Mouse (Mus musculus) CH12.LX (cell line): Measurements from ENCODE around the gene Ap5z1. TPM values are rescaled to one million over a fixed set of nuclear protein-coding genes. Genes with fewer than 3 reads are reported as not detected.

Experiments
- DNase-seq: peaks from one replicate; pipeline ENCODE4 v3.0.0-alpha.2; 2013; ENCODE audit errors: extremely low read depth
- H3K27ac ChIP-seq: 2 replicates; pipeline ENCODE4 v1.5.1; 2012; ENCODE audit warnings: low read depth, mild to moderate bottlenecking, control low read depth, moderate library complexity; ENCODE audit not compliant: insufficient read depth
- H3K27me3 ChIP-seq: replicated peaks from 2 replicates; pipeline ENCODE3; 2012; ENCODE audit warnings: inconsistent platforms
- H3K36me3 ChIP-seq, 2 experiments: replicated peaks in 1 of 2; 2 replicates each; pipeline versions ENCODE3 to v1.6.1; 2012; ENCODE audit warnings: inconsistent platforms in 1 of 2, low read length in 1 of 2, mild to moderate bottlenecking in 1 of 2, mixed read lengths in 1 of 2, moderate library complexity in 1 of 2; ENCODE audit not compliant: control insufficient read depth in 1 of 2, insufficient read depth in 1 of 2
- H3K4me1 ChIP-seq, 2 experiments: 2 replicates each; pipeline ENCODE4 v1.6.1; 2012; ENCODE audit warnings: inconsistent platforms in 1 of 2, moderate library complexity in 1 of 2; ENCODE audit not compliant: insufficient read depth in 2 of 2, control insufficient read depth in 1 of 2
- H3K4me2 ChIP-seq: 2 replicates; pipeline ENCODE4 v1.6.1; 2012; ENCODE audit warnings: low read depth, mild to moderate bottlenecking, control low read depth; ENCODE audit not compliant: poor library complexity, insufficient read depth, severe bottlenecking
- H3K4me3 ChIP-seq, 3 experiments: fragments of 150-350 bp in 1 of 3; sonication (generic) in 1 of 3; replicated peaks in 1 of 3; 2 replicates each; pipeline versions ENCODE3 to v1.5.1; 2011 to 2012; ENCODE audit warnings: low read depth in 2 of 3, low read length in 2 of 3, mild to moderate bottlenecking in 2 of 3, moderate library complexity in 2 of 3, control low read depth in 1 of 3, improper control_type of control experiment in 1 of 3, inconsistent platforms in 1 of 3, mixed read lengths in 1 of 3; ENCODE audit not compliant: poor library complexity in 1 of 3
- H3K79me2 ChIP-seq: replicated peaks from 2 replicates; pipeline ENCODE4 v1.6.1; 2012; ENCODE audit warnings: mild to moderate bottlenecking, moderate library complexity; ENCODE audit not compliant: control insufficient read depth, poor library complexity, insufficient read depth, severe bottlenecking; ENCODE audit errors: extremely low read depth
- H3K9ac ChIP-seq: 2 replicates; pipeline ENCODE4 v1.6.1; 2012; ENCODE audit warnings: low read depth, mild to moderate bottlenecking, control low read depth, moderate library complexity; ENCODE audit not compliant: insufficient read depth
- H3K9me3 ChIP-seq: replicated peaks from 2 replicates; pipeline ENCODE3; 2012; ENCODE audit warnings: low read length, inconsistent platforms, mixed read lengths
- BHLHE40 ChIP-seq: IDR thresholded peaks from 2 replicates; pipeline ENCODE4 v1.6.1; 2011; ENCODE audit warnings: mild to moderate bottlenecking, low read depth, low read length, improper control_type of control experiment
- CHD2 ChIP-seq: IDR thresholded peaks from 2 replicates; pipeline ENCODE4 v1.6.1; 2011; ENCODE audit warnings: low read length, improper control_type of control experiment
- ELF1 ChIP-seq: IDR thresholded peaks from 2 replicates; pipeline ENCODE4 v1.6.1; 2014; ENCODE audit warnings: low read depth, mild to moderate bottlenecking, inconsistent platforms, low read length, improper control_type of control experiment
- GABPA ChIP-seq: IDR thresholded peaks from 2 replicates; pipeline ENCODE4 v1.6.1; 2012; ENCODE audit warnings: low read depth, low read length, improper control_type of control experiment, inconsistent platforms; ENCODE audit not compliant: insufficient replicate concordance
- NRF1 ChIP-seq: IDR thresholded peaks from 2 replicates; pipeline ENCODE4 v1.6.1; 2014; ENCODE audit warnings: low read depth, mild to moderate bottlenecking, inconsistent platforms, low read length, improper control_type of control experiment, moderate library complexity
- USF1 ChIP-seq: IDR thresholded peaks from 2 replicates; pipeline ENCODE4 v1.6.1; 2014; ENCODE audit warnings: low read depth, mild to moderate bottlenecking, inconsistent platforms, low read length, improper control_type of control experiment
- ZC3H11A ChIP-seq: IDR thresholded peaks from 2 replicates; pipeline ENCODE4 v1.6.1; 2012; ENCODE audit warnings: low read depth, mild to moderate bottlenecking, inconsistent platforms, low read length, improper control_type of control experiment
- ZKSCAN1 ChIP-seq: IDR thresholded peaks from 2 replicates; pipeline ENCODE4 v1.6.1; 2012; ENCODE audit warnings: low read depth, inconsistent platforms, low read length, improper control_type of control experiment, borderline replicate concordance
- ZMIZ1 ChIP-seq: IDR thresholded peaks from 2 replicates; pipeline ENCODE4 v1.6.1; 2012; ENCODE audit warnings: low read depth, mild to moderate bottlenecking, inconsistent platforms, low read length, improper control_type of control experiment
- dilution Hi-C: fragments of 300-500 bp; cut with MboI; formaldehyde crosslinking; loops from 2 replicates; pipeline ENCODE4 v1.14.3; 2020; ENCODE audit warnings: low sequenced_read_pairs; ENCODE audit not compliant: extremely low pct_unique_long_range_greater_than_20kb, extremely low pct_ligation_motif_present
- in situ Hi-C: fragments of 300-500 bp; cut with MboI; formaldehyde crosslinking; loops from 3 replicates; pipeline ENCODE4 v1.14.3; 2019; ENCODE audit warnings: low sequenced_read_pairs, low pct_ligation_motif_present, low pct_unique_long_range_greater_than_20kb, mixed read lengths
- polyA plus RNA-seq: library from polyadenylated mRNA; unstranded; fragments of >175 nt; gene quantifications from 2 replicates; pipeline ENCODE4 v1.2.1, GENCODE M21; 2012; ENCODE audit warnings: low read depth; ENCODE audit not compliant: insufficient read length
- total RNA-seq, 2 experiments: library from RNA; depleted of rRNA; stranded (reverse); fragments of 300-350 nt in 1 of 2; fragments of >200 nt in 1 of 2; gene quantifications; 2 replicates each; pipeline ENCODE4 v1.2.3; 2012 to 2014

The Ap5z1 gene
- total and polyA plus RNA-seq, 3 experiments: 3.1 to 18.7 (median 11.3) TPM

DNA sequence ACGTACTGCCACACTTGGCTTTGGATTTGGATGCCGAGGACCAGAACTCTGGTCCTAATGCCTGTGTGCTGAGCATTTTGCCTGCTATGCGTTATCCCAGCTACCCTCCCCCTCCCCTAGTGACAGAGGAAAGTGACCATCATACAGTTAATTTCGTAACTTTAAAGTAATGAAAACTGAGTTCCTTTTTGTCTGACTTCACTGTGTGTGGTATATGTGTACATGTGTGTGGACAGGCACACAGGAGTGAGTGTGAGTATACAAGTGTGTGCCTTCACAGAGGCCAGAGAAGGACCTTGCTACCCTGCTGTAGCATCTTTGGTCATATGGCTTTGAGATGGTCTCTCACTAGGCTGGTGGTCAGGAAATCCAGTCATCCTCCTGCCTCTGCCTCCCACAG lies 45.3 kb upstream of the Ap5z1 start:
- Histone ChIP-seq H3K9me3 (no peaks in the 10 kb centered on the region), H3K4me2 (no peak overlapping the region), H3K27me3 (no peaks in the 10 kb centered on the region), H3K4me3 (no peak overlapping the region), H3K36me3 (peaks cover 0 to 68% of the 10 kb centered on the region in 2 experiments), H3K79me2 (peaks cover 39% of the 10 kb centered on the region), H3K4me1 (peaks cover 21 to 94% of the 10 kb centered on the region in 2 experiments), H3K9ac (no peak overlapping the region), H3K27ac (no peak overlapping the region; the same call in 1 of the 2 replicates)
- in situ Hi-C loops: no loop called here
- dilution Hi-C loops: no loop called here
- no peak for DNase-seq
- no peak for TF ChIP-seq ELF1
- no peak for TF ChIP-seq GABPA

DNA sequence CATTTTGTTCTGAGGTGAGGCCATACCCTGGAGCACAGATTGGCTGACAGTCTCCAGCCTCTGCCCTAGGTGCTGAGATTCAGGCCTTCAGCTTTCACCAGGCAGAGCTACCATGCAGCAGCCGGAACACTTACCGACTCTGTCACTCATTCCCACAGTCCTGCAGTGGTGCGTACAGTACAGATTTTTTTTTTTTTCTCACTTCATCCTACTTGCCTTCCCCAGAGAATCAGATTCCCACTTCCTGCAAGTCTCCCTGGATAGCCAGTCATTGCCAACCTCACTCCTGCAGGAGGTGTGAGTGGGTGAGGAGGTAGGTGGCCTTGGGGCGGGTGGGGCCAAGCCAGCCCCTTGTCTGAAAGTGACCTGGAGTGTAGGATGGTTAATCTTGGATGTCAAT lies 43.4 kb upstream of the Ap5z1 start:
- Histone ChIP-seq H3K79me2 (peaks cover 23% of the 10 kb centered on the region), H3K9me3 (no peaks in the 10 kb centered on the region), H3K27me3 (no peaks in the 10 kb centered on the region), H3K27ac (no peak overlapping the region), H3K4me1 (peaks cover 21 to 96% of the 10 kb centered on the region in 2 experiments)
- no peak for DNase-seq
- dilution Hi-C loops (no loop called here), in situ Hi-C loops (no loop called here)
- TF ChIP-seq ZKSCAN1: no peak
- TF ChIP-seq, all 38 proteins: peak for 0
- H3K4me3 ChIP-seq: no peak overlapping the region
- no peak overlapping the region for H3K9ac ChIP-seq
- no peak overlapping the region for H3K4me2 ChIP-seq
- peaks cover 7 to 73% of the 10 kb centered on the region in 2 experiments for H3K36me3 ChIP-seq

DNA sequence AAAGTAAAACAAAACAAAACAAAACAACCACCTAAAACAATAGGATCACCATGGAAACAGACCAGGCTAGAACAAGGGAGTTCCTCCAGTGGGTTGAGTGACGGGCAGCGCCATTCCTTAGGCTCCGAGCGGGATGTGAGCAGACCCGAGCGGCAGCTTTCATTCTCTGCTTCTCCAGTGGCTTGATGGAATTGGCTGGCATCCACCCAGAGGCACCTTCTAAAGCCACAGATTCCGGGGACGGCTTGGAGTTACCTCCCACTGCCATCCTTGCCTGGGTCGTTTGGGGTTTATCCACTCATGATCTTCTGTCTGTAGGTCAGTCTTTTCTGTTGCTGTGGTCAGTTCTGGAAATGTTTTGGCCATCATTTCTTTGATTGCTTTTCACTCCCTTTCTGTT lies 42.8 kb upstream of the Ap5z1 start:
- no peak for DNase-seq
- H3K79me2 ChIP-seq: peaks cover 23% of the 10 kb centered on the region
- H3K27me3 ChIP-seq: no peaks in the 10 kb centered on the region
- H3K36me3 ChIP-seq: peaks cover 7 to 79% of the 10 kb centered on the region in 2 experiments
- peak overlapping the region in 1 of 3 experiments; percentile 14 for H3K4me3 ChIP-seq
- dilution Hi-C loops (no loop called here), in situ Hi-C loops (no loop called here)
- peak overlapping the region; percentile 32; the same call in 1 of the 2 replicates for H3K27ac ChIP-seq
- H3K4me1 ChIP-seq: peaks cover 21 to 96% of the 10 kb centered on the region in 2 experiments
- peak overlapping the region; percentile 21; the same call in 1 of the 2 replicates for H3K9ac ChIP-seq
- H3K9me3 ChIP-seq: no peaks in the 10 kb centered on the region
- H3K4me2 ChIP-seq: peak overlapping the region; percentile 90
- TF ChIP-seq CHD2 (no peak), ZMIZ1 (no peak), ZC3H11A (no peak)

DNA sequence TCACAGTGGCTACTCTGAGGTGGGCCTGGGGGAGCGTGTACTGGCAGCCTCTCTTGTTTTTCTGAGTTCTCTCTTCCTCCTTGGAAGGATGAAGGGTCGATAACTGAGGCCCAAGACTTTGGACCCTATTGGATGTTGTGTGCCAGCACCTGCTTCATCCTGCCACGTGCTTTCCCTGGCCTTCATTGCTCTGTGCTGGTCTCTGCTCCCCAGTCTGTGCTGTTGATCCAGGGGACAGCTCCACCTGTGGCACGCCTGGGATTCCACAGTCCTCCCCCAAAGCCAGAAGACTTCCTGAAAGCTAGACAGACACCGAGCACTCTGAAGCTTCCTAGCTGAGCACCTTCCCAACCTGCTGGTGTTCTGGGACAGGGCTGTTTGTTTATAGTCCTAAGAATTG lies 41.9 kb upstream of the Ap5z1 start:
- peaks cover 23% of the 10 kb centered on the region for H3K79me2 ChIP-seq

More for the DNA sequence above, 41.9 kb upstream of the Ap5z1 start:
- Histone ChIP-seq H3K36me3 (peaks cover 7 to 87% of the 10 kb centered on the region in 2 experiments), H3K27me3 (no peaks in the 10 kb centered on the region), H3K4me2 (no peak overlapping the region), H3K4me1 (peaks cover 17 to 96% of the 10 kb centered on the region in 2 experiments), H3K9me3 (no peaks in the 10 kb centered on the region), H3K27ac (no peak overlapping the region), H3K4me3 (no peak overlapping the region), H3K9ac (no peak overlapping the region)
- TF ChIP-seq BHLHE40 (no peak), NRF1 (no peak), USF1 (no peak)
- DNase-seq: no peak
- dilution Hi-C loops (no loop called here), in situ Hi-C loops (no loop called here)
